Mouse (Mus musculus) CD4-positive helper T cell, adult 2 months (primary cell): ENCODE measurements at regions not wholly inside any gene's neighbourhood (a gene's known extent, or its start where the extent isn't known, plus 50 kb on each side); places are given as distances from the start of the nearest gene placed in this dataset.

Experiments
- DNase-seq: peaks from one replicate; pipeline ENCODE4 v3.0.0-alpha.2; 2012; ENCODE audit warnings: low read depth, missing footprints, low spot score

DNA sequence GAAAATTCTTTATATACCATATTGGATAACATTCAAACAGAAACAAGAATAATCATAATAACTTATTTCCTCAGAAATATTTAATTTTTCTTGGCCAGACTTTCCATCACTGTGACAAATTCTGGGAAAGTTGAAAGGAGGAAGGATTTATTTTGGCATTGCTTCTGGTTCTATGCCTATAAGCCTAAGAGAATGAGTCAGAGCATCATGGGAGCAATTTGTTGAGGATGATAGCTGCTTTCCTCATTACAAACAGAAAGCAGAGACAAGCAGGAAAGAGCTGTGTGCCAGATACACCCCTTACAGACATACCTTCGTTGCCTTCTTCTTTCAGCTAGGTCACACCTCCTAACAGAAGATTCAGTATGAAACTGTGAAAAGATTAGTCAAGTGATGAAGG, 115.3 kb downstream of the Rgs21 start:
- DNase-seq = no peak

DNA sequence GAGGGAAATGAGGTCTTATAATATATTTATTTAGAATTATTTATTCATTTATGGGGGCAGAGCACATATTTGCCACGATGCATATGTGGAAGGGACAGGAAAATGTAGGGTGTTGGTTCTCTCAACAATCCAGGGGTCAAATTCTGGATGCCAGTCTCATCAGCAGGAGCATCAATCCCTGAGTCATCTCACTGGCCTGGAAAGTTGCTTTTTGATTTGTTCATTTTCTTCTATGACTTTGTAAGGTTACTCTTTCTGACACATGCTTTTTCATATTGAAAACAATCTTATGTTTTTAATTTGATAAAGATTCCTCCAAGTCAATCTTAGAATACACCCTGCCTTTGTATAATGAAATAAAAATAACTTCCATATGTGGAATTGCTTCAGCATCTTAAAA, 115.7 kb downstream of the Rgs21 start:
- DNase-seq = no peak

DNA sequence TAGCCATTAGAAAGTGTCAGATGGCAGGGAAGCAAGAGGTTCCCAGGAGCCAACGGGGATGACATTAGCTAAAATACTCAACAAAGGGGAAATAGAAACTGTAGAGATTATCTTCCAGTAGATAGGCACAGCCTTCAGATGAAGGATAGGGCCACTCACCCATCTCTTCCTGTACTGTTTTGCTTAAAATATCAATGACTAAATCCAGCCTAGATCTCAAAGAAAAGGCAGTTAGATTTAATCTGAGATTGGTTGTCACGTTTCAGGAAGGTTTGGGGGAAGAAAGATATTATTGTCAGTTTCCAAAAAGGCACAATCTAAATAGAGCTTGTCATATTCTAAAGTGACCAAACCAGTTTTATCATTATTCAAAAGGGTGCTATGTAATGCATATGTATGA, 130.8 kb downstream of the Rgs21 start:
- no peak for DNase-seq

DNA sequence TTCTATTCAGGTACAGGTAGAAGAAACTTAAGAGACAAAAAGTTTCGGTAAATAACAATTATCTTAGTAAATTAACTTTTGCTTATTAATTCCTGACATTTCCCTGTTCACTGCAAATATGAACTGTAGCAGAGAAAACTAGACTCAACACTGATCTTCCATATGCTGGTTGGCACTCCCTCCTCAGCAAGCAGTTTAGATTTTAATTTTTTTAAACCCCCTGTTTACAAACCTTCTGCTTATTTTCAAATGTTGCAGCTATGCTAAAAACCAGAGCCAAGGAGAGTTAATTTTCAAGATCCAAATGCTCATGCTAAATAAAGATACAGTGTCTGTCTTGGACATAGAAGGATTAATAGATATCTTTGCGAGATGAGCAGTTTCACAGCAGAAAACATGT, 134.7 kb downstream of the Rgs21 start:
- DNase-seq = no peak

DNA sequence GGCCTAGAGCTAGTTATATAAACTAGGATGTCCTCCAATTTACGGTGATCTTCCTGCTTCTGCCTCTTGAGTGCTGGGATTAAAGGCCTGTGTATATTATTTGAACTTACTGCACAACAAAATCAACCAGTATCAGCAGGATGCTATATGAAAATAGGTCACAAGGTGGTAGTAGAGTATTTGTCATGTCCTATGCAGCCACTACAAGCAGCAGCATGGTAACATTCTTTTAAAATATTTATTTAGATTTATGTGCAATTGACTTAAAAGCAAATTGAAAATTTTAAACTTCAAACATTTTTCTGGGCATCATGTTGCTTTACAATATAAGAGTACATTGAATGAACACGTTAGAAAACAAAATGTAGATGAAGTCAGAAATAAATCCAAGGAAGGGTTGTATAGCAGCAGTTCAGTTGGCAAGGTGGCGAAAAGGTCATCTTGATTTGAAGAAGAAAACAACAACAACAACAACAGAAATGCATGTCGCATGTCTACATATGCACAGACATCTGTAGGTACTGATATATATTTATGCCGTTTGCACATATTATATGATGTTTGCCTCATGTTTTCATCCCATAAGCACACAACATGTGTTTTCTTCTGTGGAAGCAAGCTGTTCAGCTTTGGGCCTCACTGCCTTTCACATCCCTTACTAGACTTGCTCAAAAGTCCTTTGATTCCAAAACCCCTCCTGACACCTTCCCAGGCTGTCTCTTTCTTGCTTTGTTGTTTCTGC, 135.8 kb downstream of the Rgs21 start:
- DNase-seq = no peak

DNA sequence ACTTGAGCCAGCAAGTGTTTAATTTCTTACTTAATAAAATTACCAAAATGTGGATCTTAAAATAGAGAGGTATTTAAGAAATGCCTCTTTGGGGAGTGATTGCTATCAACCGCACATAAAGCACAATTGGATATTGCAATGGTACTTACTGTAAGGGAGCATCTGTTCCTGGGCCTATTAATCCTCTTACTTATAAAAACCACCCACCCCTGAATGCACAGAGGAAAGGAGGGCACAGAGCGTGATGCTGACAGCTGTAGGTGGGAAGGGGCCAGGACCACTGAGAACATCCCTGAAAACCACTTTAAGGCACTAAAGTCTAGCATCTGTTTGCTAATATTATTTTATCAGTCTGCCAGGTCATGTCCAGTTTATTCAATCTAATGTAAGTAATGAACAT, 146.1 kb downstream of the Rgs21 start:
- DNase-seq = no peak

DNA sequence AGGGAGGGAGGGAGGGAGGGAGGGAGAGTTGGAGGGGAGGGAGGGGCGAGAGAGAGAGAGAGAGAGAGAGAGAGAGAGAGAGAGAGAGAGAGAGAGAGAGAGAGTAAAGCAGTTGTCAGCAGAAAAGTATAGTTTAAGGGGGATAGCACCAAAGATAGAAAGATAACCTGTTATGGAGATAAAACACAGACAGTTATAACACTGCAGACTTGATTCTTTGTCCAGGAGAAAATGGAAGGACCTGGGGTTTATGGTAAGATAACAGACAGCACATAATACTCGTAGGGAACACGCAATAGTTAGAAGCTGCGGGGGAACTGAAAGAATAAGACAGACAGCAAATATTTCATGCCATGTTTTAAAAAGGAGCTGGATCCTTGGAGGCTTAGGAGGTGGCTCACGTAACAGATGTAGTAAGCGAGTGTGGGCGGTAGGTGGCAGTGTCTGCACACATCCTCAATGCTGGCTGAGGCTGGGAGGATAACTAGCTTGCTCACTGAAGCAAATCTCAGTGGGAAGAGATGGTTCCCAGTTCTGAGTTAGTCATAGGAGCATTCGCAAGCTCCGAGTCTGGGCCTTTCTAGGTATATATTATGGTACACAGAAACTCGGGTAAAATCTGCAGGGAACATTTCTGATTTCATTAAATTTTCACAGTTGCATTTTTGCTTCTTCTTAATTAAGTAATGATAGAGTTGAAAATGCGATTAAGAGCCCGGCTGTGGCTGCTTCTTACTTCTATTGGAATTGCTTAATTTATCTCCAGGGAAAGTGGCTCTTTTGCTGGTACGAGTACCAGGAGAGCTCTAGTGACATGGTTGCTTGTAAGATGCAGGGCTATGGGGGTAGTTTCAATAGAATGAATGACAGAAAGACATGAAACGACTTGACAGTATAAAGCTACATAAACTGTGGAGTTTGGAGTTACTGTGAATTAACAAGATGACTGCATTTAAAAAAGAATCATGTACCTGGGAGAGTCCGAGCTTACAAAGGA, 157.6 kb upstream of the Rgs1 start:
- peak; percentile 45 for DNase-seq

DNA sequence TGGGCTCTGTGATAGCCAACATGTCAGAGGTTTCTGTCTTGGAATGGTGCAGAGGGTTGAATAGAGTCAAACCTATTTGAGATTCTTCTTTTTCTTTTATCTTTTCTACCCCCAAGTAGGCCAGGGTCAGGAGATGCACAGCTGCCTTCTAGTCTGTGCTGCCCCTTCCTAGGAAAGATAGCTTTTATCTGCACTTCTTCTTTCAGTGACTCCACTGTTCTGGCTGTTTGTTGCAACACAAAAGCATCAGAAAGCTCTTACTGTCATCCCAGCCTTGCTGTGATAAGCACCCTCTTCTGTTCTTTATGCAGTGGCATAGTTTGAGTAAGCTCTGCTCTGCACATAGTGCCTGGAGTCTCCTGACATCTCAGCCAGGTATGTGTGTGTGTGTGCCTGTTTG, 156.7 kb upstream of the Rgs1 start:
- no peak for DNase-seq

DNA sequence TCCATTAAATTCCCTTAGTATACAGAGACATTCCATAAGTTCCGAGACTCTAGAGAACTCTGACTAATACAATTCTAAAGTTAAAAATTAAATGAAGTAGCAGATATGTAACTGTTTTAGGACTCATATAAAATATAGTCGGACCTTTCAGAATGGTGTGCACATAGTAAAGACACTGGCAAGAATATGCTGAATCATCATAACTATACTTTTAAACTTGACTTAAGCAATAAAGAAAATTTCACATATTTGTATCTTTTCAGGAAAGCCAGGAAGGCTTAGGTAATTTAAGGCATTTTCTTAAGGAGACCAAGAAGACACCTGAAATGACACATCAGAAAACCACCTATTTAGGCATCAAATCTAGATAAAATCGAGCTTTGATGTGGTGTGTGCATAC, 156.0 kb upstream of the Rgs1 start:
- no peak for DNase-seq

DNA sequence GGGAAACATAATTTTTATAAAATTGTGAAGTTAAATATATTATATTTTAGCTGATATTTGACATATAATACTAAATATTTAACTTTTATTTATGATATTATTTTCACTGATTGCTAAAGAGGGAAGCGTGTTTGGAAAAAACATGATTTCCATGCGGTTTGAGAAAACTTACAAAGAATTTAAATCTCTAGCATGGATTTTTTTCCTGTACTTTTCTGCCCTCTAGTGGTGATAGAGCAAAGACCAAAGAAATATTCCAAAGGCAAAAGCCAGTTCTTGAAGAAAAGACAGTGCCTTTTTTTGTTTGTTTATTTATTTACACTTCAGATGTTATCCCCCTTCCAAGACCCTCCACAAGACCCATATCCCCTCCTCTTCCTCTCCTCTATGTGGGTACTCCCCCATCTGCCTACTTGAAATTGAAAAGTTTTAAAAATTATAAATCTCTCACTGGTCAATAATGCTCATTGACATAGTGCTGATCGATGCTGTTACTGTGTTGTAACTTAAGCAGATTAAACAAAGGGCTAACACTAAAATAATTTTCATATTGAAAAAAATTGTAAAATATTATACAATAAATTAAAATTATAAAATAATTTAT, 131.1 kb upstream of the Rgs1 start:
- DNase-seq = peak; percentile 51

DNA sequence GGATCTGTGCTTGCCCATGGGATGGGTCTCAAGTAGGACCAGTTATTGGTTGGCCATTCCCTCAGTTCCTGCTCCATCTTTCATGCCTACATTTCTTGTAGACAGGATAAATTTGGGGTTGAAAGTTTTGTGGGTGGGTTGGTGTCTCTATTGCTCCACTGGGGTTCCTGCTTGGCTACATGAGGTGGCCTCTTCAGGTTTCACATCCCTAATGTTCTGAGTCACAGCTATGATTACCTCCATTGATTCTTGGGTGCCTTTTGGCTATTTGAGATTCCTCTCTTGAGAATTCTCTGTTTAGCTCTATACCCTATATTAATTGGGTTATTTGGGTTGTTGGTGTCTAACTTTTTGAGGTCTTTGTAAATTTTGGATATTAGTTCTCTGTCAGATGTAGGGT, 125.1 kb upstream of the Rgs1 start:
- no peak for DNase-seq

DNA sequence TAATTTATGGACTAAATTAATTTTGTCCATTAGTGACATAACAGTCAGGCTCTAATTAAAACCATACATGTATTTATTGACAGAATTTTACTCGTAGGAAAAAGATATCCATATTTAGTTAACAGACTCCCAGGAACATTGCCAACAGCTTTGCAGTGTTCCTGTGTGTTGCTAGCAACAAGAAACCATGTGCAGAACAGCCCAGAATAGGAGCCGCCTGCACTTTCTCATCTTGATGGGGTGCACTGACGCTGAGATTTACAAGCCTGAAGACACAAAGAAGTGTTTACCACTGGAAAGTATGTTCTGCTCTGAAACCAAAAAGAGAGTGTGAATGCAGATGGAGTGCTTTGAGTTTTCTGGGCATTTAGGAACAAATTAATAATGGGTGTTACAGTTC, 118.5 kb upstream of the Rgs1 start:
- DNase-seq = no peak

DNA sequence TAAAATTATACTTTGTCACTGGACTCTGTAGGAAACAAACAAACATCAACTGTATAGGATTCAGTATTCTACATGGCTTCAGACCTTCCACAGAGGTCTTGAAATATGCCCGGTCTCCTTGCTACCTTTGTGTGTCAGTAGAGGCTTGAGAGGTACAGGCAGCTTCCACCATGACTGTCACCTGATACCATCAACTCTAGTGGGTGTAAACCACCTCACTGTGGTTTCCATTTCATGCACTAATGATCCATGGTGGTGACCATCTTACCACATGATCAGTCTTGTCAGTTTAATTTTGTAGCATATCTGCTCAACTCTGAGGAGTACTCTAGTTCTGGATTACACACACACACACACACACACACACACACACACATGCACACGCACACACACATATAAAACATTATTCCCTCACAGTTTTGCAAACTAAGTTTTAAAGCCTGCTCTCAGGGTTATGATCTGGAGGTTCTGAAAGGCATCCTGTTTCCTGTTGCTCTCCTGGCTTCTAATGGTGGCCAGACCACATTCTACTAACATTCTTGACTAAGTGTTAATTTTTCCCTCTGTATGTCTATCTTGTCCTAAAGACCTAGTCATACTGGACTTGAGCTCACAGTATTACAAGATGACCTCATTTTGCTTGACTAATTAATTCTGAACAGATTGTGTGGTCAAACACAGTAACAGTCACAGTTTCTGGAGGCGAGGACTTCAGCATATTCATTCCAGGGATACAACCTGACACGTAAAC, 106.7 kb upstream of the Rgs1 start:
- peak; percentile 64 for DNase-seq

DNA sequence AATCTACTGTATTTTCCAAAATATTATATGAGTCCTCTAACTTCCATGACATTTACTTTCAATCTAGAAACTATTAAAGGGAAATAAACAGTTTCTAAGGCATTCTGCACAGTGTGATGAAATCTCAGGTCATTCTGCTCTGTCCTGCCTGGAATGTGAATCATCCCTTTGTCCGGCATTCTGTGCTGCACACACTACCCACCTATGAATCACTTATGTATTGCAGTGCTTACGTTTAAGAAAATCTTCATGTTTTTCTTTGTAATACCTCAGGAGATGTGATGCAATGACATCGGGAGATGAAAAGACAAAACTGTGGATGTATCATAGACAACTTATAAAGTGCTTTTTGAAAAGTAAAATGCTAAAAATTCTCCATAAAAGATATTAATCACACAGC, 106.0 kb upstream of the Rgs1 start:
- DNase-seq = no peak

DNA sequence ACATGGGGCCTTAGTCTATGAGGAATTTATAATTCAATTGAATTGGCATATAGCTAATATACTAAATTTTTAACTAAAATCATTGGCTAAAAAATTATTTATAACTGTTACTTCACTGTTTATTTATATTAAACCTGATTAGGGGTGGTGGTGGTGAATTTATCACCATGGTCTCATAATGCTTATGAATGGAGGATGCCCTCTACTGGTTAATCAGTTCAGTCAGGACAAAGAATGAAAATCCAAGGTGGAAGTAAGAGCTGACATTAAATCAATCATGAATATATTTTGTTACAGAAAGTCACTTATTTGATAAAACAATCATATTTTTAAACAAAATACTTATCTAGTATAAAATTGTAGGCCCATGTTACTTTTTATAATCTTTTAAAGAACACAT, 104.3 kb upstream of the Rgs1 start:
- peak; percentile 33 for DNase-seq

DNA sequence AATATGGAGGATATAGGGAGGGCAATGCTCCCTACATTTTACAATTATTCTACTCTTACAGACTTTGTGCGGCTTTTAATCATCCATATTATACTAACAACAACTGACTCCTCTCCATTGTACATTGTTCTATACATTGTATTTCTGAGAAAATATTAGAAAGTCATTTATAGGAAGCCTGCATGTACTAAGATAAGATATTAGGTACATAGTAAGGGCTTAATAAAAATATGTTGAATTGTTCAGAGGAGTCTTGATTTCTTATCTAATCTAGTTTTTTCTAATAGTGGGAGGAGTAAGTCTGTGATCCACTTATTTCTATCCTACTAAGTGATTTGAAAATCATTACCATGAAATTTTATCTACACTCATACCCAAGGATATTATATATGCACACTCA, 94.8 kb upstream of the Rgs1 start:
- DNase-seq = no peak

DNA sequence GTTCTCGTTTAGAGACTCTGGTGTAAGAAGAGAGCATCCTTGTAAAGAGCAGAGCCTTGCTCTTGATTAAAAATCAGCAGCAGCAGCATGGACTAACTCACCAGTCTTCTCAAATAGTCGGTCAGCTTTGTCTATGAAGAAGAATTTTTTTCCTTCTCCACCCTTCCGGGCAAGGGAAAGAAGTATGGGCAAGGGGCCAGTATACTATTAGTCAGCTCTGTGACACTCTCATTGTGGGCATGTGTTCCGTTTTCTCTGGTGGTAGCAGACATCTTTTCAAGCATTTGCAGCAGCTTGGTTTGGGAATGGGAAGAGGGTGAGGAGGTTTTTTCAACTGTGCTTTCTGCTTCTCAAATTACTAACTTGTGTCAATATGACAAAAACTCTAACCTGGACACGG, 94.3 kb upstream of the Rgs1 start:
- no peak for DNase-seq

DNA sequence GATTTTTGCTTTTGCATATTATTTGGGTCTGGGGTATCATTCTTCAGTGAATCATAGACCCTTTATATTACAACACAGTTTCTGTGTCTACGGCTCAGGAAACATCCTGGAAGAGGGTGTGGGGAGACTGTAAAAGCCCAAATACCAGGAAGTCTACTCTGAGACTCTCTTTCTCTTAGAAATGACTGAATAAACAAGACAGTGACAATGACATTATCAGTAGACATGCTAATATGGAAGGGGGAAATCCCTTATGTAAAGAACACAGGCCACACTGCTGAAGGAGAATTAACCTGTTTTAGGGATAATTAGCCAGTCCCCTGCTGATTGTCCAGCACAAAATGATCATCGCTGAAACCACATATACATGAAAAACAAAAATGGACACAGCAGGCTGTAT, 88.5 kb upstream of the Rgs1 start:
- no peak for DNase-seq

DNA sequence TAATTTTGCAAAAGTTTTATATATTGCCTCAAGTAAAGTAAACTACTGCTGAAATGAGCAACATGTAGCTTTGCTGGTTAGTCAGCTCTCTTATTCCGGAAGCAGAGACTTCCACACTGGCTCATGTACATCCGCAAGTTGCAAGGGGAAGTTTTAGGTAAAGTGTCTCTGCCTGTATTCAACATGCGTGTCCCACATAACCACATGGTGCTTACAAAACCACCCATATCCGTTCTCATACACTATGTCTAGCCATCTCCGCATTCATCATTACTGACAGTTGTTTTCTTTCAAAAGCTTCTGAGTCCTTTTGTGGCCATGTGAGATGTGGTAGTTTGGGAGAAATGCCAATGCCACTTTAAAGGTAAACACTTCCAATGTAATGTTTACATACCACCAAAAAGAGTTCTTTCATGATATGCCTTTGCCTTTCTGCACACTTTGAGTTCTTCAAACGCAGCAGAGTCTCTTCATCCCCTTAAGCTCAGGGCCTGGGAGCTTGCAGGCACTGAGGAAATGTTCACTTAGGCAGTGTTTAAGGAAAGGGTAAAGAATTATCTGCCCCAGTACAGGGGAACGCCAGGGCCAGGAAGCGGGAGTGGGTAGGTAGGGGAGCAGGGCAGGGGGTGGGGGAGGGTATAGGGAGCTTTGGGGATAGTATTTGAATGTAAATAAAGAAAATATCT, 81.5 kb upstream of the Rgs1 start:
- DNase-seq = peak; percentile 91

DNA sequence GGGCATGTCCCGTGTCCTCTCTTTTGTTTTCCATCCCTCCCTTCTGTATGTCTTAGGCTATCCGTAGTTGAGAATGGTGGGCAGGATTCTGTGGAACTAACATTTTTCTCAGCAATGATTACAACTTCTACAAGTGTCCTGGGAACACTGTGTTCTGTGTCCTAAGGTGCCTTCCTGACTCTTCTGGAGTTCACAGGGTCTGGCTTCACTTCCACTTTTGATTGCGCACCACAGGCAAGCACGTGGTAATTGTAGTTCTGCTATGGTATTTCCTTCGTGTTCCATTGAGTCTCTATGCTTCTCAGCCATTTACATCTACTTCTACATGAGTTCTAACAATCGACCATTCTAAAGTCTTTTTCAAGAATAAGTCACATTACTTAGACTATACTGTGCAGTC, 70.4 kb upstream of the Rgs1 start:
- DNase-seq = no peak

DNA sequence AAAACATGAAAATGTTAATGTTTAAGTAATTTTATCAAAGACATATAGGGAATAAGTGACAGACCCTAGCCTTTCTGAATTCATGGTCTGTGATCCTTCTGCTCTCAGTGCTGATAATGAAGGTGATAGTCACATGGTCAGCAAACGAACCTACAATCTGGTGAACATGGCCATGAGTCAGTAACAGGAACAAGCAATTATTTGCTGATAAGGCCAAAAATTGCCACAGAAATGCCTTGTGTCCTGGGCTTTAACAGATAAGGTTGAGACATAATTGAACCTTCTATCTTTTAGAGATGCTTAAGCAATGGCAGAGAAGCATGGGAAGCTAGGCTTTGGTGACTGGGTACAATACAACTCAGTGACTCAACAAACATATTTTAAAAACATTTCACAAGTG, 69.2 kb upstream of the Rgs1 start:
- no peak for DNase-seq
